Mouse (Mus musculus) lung, postnatal 25 days (tissue): ENCODE measurements around the gene Krt36.

Source experiments
- DNase-seq: peaks from one replicate; pipeline ENCODE4 v3.0.0; 2022; ENCODE audit warnings: low spot score

The Krt36 gene

DNA sequence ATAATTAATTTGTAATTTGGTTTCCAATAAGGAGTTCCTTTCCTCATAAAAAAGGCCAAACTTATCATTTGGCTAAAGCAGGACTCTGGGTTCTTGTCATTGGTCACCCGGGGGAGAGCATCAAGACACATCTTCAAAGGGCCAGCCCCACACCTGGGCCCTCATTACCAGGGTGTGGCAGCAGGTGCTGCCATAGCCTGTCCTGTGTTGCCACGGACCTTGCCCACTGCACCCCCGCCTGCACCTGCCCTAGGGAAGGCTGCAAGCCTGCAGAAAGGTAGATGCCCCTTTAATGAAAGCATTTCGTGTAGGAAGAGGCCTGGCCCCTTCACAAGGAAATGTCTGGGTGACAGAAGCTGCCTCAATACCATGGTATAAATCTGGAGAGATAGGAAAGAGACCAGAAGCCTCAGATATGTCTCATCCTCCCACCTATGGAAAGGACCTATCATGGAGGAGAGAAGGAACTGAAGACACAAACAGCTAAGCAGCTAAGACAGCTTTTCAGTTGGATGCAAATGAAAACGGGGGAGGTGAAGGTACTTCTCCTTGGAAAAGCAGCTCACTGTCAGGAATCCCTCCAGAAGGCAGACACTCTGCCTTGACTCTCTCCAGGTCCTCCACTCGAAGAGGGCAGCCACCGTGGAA is 16.9 kb downstream of the Krt36 start:
- DNase-seq: no peak

DNA sequence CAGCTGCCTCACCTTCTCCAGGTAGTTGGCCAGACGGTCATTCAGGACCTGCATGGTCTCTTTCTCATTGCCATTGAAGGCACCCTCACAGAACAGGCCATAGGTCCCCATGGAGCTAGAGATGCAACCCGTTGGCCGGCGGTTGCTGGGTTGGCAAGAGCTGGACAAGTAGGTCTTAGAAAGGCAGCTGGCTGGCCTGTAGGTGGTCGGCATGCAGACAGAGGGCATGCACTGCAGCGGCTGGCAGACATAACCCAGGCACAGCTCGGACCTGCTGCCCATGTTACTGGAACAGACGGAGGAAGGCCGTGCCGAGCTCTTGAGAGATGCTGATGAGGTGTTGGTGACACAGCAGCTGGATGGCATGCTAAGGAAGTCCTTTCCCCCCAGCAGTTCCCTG is 17.6 kb downstream of the Krt36 start, which contains the start of gene Krt32:
Gene Krt32, minus strand, starts transcription at position 366 of the 400 bp plus-strand sequence.
- DNase-seq: no peak

DNA sequence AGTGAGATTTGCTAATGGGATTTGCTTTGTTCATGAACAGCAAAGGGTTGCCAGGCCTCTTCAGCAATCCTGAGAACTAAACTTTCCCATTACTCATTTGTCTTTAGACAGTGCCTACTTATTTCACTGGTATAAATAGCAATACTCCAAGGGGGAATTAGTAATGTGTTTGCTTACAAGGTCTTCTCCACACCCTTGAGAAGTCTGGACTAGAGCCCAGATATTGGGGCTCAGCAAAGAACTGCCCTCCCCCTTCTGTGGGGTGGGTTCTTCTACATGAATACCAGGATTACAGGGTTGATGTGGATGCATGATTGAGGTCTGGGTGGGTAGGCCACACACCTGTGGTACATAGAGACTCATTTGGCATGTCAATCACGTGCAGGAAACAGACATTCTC is 31.6 kb downstream of the Krt36 start:
- no peak for DNase-seq

DNA sequence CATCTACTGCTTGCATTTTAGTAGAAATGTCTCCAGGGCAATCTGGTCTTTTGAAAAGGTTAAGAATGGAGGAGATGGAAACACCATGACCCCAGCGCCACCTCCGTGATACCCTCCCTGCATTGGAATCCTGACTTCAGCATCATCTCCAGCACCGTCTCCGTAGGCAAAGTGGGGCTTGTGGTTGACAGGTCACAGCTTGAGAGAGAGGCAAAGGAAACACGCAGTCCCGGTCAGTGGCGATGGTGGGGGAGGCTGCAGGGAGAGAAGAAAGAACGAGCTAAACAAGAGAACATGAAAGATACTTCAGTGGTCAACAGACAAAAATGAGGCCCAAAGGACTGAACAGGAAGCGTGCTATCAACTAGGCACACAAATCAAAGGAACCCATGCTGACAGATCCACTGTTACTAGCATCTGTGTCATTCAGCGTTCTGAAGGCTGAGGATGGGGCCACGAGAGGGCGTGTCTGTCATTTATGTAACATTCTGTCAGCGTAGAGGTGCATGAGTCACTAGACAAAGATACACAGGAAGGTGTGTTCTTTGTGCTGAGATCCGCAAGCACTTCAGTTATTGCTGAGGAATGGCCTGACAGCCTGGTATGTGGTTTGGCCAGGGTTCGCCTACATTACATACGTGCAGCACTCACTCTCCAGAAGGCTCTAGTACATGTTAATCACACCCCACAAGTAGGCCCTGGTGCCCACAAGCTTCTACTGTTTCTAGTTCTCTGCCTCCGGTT is 38.0 kb downstream of the Krt36 start:
- DNase-seq: peak; percentile 69

DNA sequence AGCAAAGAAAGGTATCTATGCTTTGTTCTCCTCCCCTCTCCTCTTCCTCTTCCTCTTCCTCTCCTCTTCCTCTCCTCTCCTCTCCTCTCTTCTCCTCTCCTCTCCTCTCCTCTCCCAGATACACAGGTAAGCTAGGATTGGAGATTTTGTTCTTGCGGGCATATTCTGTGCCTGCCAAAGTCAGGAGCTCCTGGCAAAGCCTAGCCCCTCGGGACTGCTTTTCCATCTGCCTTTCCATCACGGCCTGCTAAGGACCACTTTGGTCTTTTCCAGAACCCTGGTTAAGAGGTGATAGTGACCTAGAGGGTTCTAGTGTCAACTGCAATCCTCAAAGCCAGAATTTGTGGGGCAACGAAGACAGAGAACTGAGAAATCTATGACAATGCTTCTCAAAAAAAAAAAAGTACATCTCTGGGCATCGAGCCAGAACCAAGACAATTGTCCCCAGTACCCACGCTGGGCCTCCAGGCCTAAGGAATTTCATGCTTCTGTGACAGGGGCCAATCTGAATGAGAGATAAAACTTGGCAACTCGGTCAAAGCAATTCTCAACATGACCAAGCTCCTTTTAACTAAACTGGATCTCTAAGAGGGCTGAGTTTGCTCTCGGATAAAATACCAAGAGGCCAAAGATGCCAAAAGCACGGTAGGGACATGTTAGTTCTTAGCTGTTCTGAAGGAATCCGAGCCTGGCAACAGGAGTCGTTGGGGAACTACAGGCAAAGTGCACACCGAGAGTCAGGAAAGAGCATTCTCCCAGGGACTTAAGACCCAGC is 39.0 kb downstream of the Krt36 start:
- no peak for DNase-seq

DNA sequence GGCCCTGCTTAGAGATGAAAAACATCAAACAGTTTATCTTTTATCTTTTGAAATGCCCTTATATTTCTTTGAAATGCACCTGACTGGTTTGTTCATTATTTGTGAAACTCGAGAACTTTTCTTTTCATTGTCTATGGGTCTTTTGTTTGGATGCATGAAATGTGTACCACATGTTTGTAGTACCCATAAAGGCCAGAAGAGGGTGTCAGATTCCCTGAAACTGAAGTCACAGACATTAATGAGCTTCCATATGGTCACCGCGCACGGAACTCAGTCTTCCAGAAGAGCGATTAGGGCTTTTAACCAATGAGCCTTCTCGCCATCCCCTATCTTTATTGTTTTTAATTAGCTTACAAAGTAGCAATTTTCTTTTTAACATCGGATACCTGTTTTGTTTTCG is 46.6 kb downstream of the Krt36 start:
- no peak for DNase-seq

DNA sequence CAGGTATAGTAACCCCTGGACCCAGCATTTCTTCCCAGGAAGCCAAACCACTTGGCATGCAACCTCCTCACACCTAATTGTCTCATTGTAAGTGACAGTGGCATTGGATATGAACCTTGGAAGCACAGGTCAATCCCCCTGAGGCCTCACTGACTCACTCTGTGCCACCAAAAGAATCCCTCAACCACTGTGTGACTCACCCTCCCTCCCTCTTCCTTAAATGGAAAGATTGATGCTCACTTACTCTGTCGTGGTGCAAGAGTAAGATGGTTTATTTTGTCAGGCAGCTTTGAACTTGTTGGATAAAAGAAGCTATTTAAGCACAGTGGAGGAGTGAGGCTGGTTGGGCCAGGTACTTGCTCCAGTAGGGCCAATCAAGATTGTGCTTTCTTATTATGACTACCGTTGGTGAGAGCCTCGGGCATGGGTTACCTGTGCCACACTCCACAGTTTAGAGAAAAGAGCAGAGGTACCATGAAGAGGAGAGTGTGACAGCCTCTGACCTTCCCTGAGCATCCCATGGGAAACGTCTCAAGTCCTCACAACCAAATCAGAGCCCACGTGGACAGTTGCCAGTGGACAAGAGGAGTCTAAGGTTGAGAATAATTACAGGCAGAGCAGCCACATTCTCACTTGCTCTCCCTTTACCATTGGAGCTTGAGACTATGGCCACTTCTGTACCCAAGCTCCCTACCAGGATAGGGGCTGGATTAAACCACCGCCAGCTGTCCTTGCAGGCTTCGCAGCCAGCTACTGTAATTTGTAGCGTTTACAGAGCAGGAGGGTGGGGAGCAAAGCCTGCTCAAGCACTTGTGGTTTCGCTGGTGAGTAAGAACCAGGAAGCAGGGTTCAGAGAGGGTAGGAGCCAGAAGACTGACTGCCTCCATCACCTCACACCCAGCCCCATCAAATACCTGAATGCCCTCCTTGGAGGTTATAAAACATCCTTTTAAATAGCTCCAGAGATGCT is 49.5 kb downstream of the Krt36 start:
- DNase-seq: peak; percentile 8
